In genomic region chr9:106970742-106971141, GRCm38 (mm10) we compare ENCODE assay signal across 8 mouse cellular contexts.
DNase-seq lines count a peak whose midpoint lies in the region.

No protein-coding gene starts in this region.

- peak; percentile 11 for DNase-seq in adrenal gland, postnatal 14 days
- DNase-seq in adrenal gland, postnatal 36 days: no peak
- peak; percentile 27 to 33 for DNase-seq in layer of hippocampus, postnatal 10 days (ENCODE audit: low spot score in 2 of 2)
- no peak for DNase-seq in layer of hippocampus, adult 9-11 months
- DNase-seq in A20 (ENCODE audit: low read depth, low spot score): peak; percentile 27
- DNase-seq in embryo, embryonic 10.5 days (ENCODE audit: low spot score): peak; percentile 54
- DNase-seq in urinary bladder, postnatal 4 days (ENCODE audit: low spot score in 2 of 2): no peak
- DNase-seq in urinary bladder, postnatal 10 days (ENCODE audit: low spot score): no peak

Comparison
In these comparisons a context has a peak if more than half of its experiments do, and no peak if none do; other contexts are left out.
1. DNase-seq: peak in adrenal gland, postnatal 14 days (single experiment), layer of hippocampus, postnatal 10 days (2 of 2), A20 (single experiment) and embryo, embryonic 10.5 days (single experiment); none in adrenal gland, postnatal 36 days (0 of 2), layer of hippocampus, adult 9-11 months (single experiment), urinary bladder, postnatal 4 days (0 of 2) and urinary bladder, postnatal 10 days (single experiment).